Mouse (Mus musculus): ENCODE measurements at regions not wholly inside any gene's neighbourhood (a gene's known extent, or its start where the extent isn't known, plus 50 kb on each side); places are given as distances from the start of the nearest gene placed in this dataset.

GRCm38 (mm10) chr9:43981376-43981775 is 61.8 kb upstream of the Thy1 start:
- no peak for DNase-seq (ENCODE audit: low spot score)

GRCm38 (mm10) chr9:43982359-43982889 is 60.8 kb upstream of the Thy1 start:
- no peak for DNase-seq (ENCODE audit: low spot score)

- DNase-seq (ENCODE audit: low spot score), result no peak
These were observed 60.0 kb upstream of the Thy1 start for GRCm38 (mm10) chr9:43983220-43983619.

GRCm38 (mm10) chr9:43984181-43985062 is 58.8 kb upstream of the Thy1 start:
- peak; percentile 83 for DNase-seq (ENCODE audit: low spot score)

- DNase-seq (ENCODE audit: low spot score), result no peak
These were observed 55.2 kb upstream of the Thy1 start for GRCm38 (mm10) chr9:43987957-43988356.

GRCm38 (mm10) chr9:43988981-43989860 is 54.0 kb upstream of the Thy1 start:
- DNase-seq (ENCODE audit: low spot score), result no peak

- no peak for DNase-seq (ENCODE audit: low spot score)
These were observed 53.1 kb upstream of the Thy1 start for GRCm38 (mm10) chr9:43990124-43990523.

GRCm38 (mm10) chr9:43993221-43993976 is 49.8 kb upstream of the Thy1 start:
- peak; percentile 78 for DNase-seq (ENCODE audit: low spot score)

Measured in embryo, embryonic 10 days (tissue).